Mouse (Mus musculus) testis, postnatal 10 days (tissue): ENCODE data around the gene Htra1.
A peak's percentile ranks its signal among the peaks of the same experiment; 100 is the strongest.

Source experiments
- DNase-seq: peaks from one replicate; pipeline ENCODE4 v3.0.0; 2021; ENCODE audit warnings: low spot score

The Htra1 gene

GRCm38 (mm10) chr7:130935421-130935792, 504 bp upstream of the Htra1 start:
- DNase-seq, result no peak

GRCm38 (mm10) chr7:130936472-130936951, 601 bp downstream of the Htra1 start:
- peak; percentile 59 for DNase-seq

- DNase-seq, result no peak
These were observed 1.4 kb downstream of the Htra1 start for GRCm38 (mm10) chr7:130937266-130937841.

- no peak for DNase-seq
These were observed 2.1 kb downstream of the Htra1 start for GRCm38 (mm10) chr7:130938005-130938404.

GRCm38 (mm10) chr7:130938896-130939295, 3.0 kb downstream of the Htra1 start:
- no peak for DNase-seq

GRCm38 (mm10) chr7:130940733-130941132, 4.8 kb downstream of the Htra1 start:
- no peak for DNase-seq

GRCm38 (mm10) chr7:130943280-130943895, 7.5 kb downstream of the Htra1 start:
- DNase-seq, result no peak

GRCm38 (mm10) chr7:130944766-130945475, 9.0 kb downstream of the Htra1 start:
- DNase-seq, result no peak

- DNase-seq, result no peak
These were observed 9.8 kb downstream of the Htra1 start for GRCm38 (mm10) chr7:130945730-130946129.

GRCm38 (mm10) chr7:130946303-130946702, 10.4 kb downstream of the Htra1 start:
- DNase-seq, result no peak

GRCm38 (mm10) chr7:130948563-130949208, 12.8 kb downstream of the Htra1 start:
- no peak for DNase-seq

- peak; percentile 62 for DNase-seq
These were observed 13.4 kb downstream of the Htra1 start for GRCm38 (mm10) chr7:130949331-130949751.

- no peak for DNase-seq
These were observed 14.6 kb downstream of the Htra1 start for GRCm38 (mm10) chr7:130950482-130950881.

- no peak for DNase-seq
These were observed 15.1 kb downstream of the Htra1 start for GRCm38 (mm10) chr7:130951004-130951403.

- DNase-seq, result no peak
These were observed 17.5 kb downstream of the Htra1 start for GRCm38 (mm10) chr7:130953376-130953775.

GRCm38 (mm10) chr7:130954177-130954601, 18.3 kb downstream of the Htra1 start:
- no peak for DNase-seq

- no peak for DNase-seq
These were observed 22.6 kb downstream of the Htra1 start for GRCm38 (mm10) chr7:130958551-130958950.

- peak; percentile 73 for DNase-seq
These were observed 24.0 kb downstream of the Htra1 start for GRCm38 (mm10) chr7:130959868-130960267.

- no peak for DNase-seq
These were observed 25.5 kb downstream of the Htra1 start for GRCm38 (mm10) chr7:130961429-130961828.

- peak; percentile 86 for DNase-seq
These were observed 28.8 kb downstream of the Htra1 start for GRCm38 (mm10) chr7:130964686-130965085.

GRCm38 (mm10) chr7:130965396-130965795, 29.5 kb downstream of the Htra1 start:
- no peak for DNase-seq

- DNase-seq, result peak; percentile 52
These were observed 30.0 kb downstream of the Htra1 start for GRCm38 (mm10) chr7:130965909-130966365.

GRCm38 (mm10) chr7:130966451-130966850, 30.5 kb downstream of the Htra1 start:
- DNase-seq, result no peak
